In genomic region chr17:64754142-64754863, GRCm38 (mm10) we compare ENCODE assay signal across 10 mouse cellular contexts.
DNase-seq lines count a peak whose midpoint lies in the region; ATAC-seq lines count a peak whose summit lies in the region.
"Had no signal": no experiment of that assay in that cellular context is flagged by ENCODE, and none has a peak within 500 bp of the region (broad histone marks: within the 10 kb centered on the region; RNA-seq: fewer than 3 reads in every experiment).

No protein-coding gene starts in this region.

- H3K4me3 ChIP-seq in embryonic facial prominence, embryonic 13.5 days = no peak overlapping the region
- no peak overlapping the region for H3K4me3 ChIP-seq in embryonic facial prominence, embryonic 10.5 days
- peak overlapping the region; percentile 87 for H3K4me3 ChIP-seq in megakaryocyte, embryonic 14.5 days (replicated peaks)
- no peak overlapping the region for H3K4me3 ChIP-seq in neural tube, embryonic 15.5 days (replicated peaks)

- no peak for DNase-seq in embryonic facial prominence, embryonic 10.5 days (ENCODE audit: low spot score)
- DNase-seq in lung, postnatal 25 days (ENCODE audit: low spot score) = peak; percentile 64
- DNase-seq in lung, postnatal 14 days = no peak
- DNase-seq in thymus, postnatal 25 days = peak; percentile 23
- no peak for DNase-seq in right cerebral cortex, adult 18-20 months
- DNase-seq: kidney, adult 8-10 months had no signal

- peaks cover 10% of the 10 kb centered on the region for H3K36me3 ChIP-seq in embryonic facial prominence, embryonic 13.5 days
- peaks cover 17% of the 10 kb centered on the region for H3K36me3 ChIP-seq in embryonic facial prominence, embryonic 10.5 days (replicated peaks)
- H3K36me3 ChIP-seq in megakaryocyte, embryonic 14.5 days (replicated peaks; ENCODE audit: low read length) = peaks cover 12% of the 10 kb centered on the region
- H3K36me3 ChIP-seq in neural tube, embryonic 15.5 days = peaks cover 3% of the 10 kb centered on the region

- 0 out of 2 replicates have a peak overlapping the region, but pooled peaks have one; percentile 1 for H3K4me2 ChIP-seq in embryonic facial prominence, embryonic 13.5 days
- H3K4me2 ChIP-seq in neural tube, embryonic 15.5 days = no peak overlapping the region

- H3K27me3 ChIP-seq in embryonic facial prominence, embryonic 13.5 days = no peaks in the 10 kb centered on the region
- no peaks in the 10 kb centered on the region for H3K27me3 ChIP-seq in embryonic facial prominence, embryonic 10.5 days (replicated peaks; ENCODE audit: low read depth, poor library complexity, severe bottlenecking)
- peaks cover 2% of the 10 kb centered on the region for H3K27me3 ChIP-seq in megakaryocyte, embryonic 14.5 days (replicated peaks)
- no peaks in the 10 kb centered on the region for H3K27me3 ChIP-seq in neural tube, embryonic 15.5 days (replicated peaks)

- no peaks in the 10 kb centered on the region for H3K9me3 ChIP-seq in embryonic facial prominence, embryonic 13.5 days
- H3K9me3 ChIP-seq in embryonic facial prominence, embryonic 10.5 days = no peaks in the 10 kb centered on the region
- H3K9me3 ChIP-seq in megakaryocyte, embryonic 14.5 days = no peaks in the 10 kb centered on the region; the same call in 1 of the 2 replicates
- H3K9me3 ChIP-seq in neural tube, embryonic 15.5 days (replicated peaks) = no peaks in the 10 kb centered on the region

- H3K4me1 ChIP-seq in embryonic facial prominence, embryonic 13.5 days = peaks cover 5% of the 10 kb centered on the region; the same call in 1 of the 2 replicates
- H3K4me1 ChIP-seq in embryonic facial prominence, embryonic 10.5 days = no peaks in the 10 kb centered on the region
- peaks cover 14% of the 10 kb centered on the region for H3K4me1 ChIP-seq in megakaryocyte, embryonic 14.5 days
- no peaks in the 10 kb centered on the region for H3K4me1 ChIP-seq in neural tube, embryonic 15.5 days

- no peak for ATAC-seq in embryonic facial prominence, embryonic 13.5 days (ENCODE audit: insufficient number of reproducible peaks, insufficient read depth, low FRiP score, low TSS enrichment, low read depth)
- ATAC-seq in neural tube, embryonic 15.5 days (ENCODE audit: low FRiP score) = no peak
- ATAC-seq: forebrain, embryonic 16.5 days had no signal

- peak overlapping the region; percentile 16; the same call in 1 of the 2 replicates for H3K27ac ChIP-seq in embryonic facial prominence, embryonic 13.5 days
- no peak overlapping the region for H3K27ac ChIP-seq in embryonic facial prominence, embryonic 10.5 days (replicated peaks)
- no peak overlapping the region for H3K27ac ChIP-seq in neural tube, embryonic 15.5 days (replicated peaks)

- no peak overlapping the region for H3K9ac ChIP-seq in embryonic facial prominence, embryonic 13.5 days
- no peak overlapping the region for H3K9ac ChIP-seq in neural tube, embryonic 15.5 days (replicated peaks)

- WGBS in embryonic facial prominence, embryonic 13.5 days = 68% methylated on average over 9 of the region's 9 CpGs
- WGBS in embryonic facial prominence, embryonic 10.5 days = 82% methylated on average over 9 of the region's 9 CpGs
- whole genome bisulfite sequencing in neural tube, embryonic 15.5 days = 81% methylated on average over 9 of the region's 9 CpGs

Comparison
In these comparisons a context has a peak if more than half of its experiments do, and no peak if none do; other contexts are left out.
1. DNase-seq: peak in lung, postnatal 25 days (single experiment) and thymus, postnatal 25 days (single experiment); none in embryonic facial prominence, embryonic 10.5 days (single experiment), lung, postnatal 14 days (single experiment) and right cerebral cortex, adult 18-20 months (single experiment).